Mouse (Mus musculus) midbrain, embryonic 12.5 days (tissue): ENCODE data around the gene Negr1. TPM values are rescaled to one million over a fixed set of nuclear protein-coding genes. Genes with fewer than 3 reads are reported as not detected.
"Not testable (repeated sequence)": the region's sequence is repeated elsewhere in the genome, so short reads cannot be mapped to it uniquely, and the experiment has no call there.

ENCODE experiments used
- ATAC-seq: fragments of 200-750 bp; cut with Nextera tagmentation; 2 replicates; pipeline ENCODE4 v1.8.0; 2017; ENCODE audit warnings: low read depth, moderate TSS enrichment, moderate library complexity; ENCODE audit not compliant: low FRiP score
- H3K27ac ChIP-seq: fragments of 300-500 bp; sonication (generic); replicated peaks from 2 replicates; pipeline ENCODE4 v1.5.1; 2016; ENCODE audit warnings: mild to moderate bottlenecking
- H3K27me3 ChIP-seq: fragments of 300-500 bp; sonication (generic); 2 replicates; pipeline ENCODE4 v1.6.1; 2016; ENCODE audit warnings: mild to moderate bottlenecking
- H3K36me3 ChIP-seq: fragments of 300-500 bp; sonication (generic); 2 replicates; pipeline ENCODE4 v1.6.1; 2016
- H3K4me1 ChIP-seq: fragments of 300-500 bp; sonication (generic); 2 replicates; pipeline ENCODE4 v1.6.1; 2016
- H3K4me2 ChIP-seq: fragments of 300-500 bp; sonication (generic); replicated peaks from 2 replicates; pipeline ENCODE4 v1.6.1; 2016; ENCODE audit warnings: mild to moderate bottlenecking, moderate library complexity
- H3K4me3 ChIP-seq: fragments of 300-500 bp; sonication (generic); 2 replicates; pipeline ENCODE4 v1.5.1; 2016; ENCODE audit warnings: mild to moderate bottlenecking
- H3K9ac ChIP-seq: fragments of 300-500 bp; sonication (generic); replicated peaks from 2 replicates; pipeline ENCODE4 v1.6.1; 2016; ENCODE audit warnings: mild to moderate bottlenecking, moderate library complexity
- H3K9me3 ChIP-seq: fragments of 300-500 bp; sonication (generic); 2 replicates; pipeline ENCODE4 v1.6.1; 2016; ENCODE audit warnings: mild to moderate bottlenecking
- WGBS: fragments of 180-500 bp; shearing (Covaris S2); methylation state at CpG from one replicate; pipeline ENCODE4 v1.1.7; 2016; 5-methylcytosine and 5-hydroxymethylcytosine counted together
- polyA plus RNA-seq: library from polyadenylated mRNA; unstranded; fragments of >200 nt; fragmentation: Nextera tagmentation; extraction: Ambion mirVana; gene quantifications from 2 replicates; pipeline ENCODE4 v1.2.1, GENCODE M21; 2016

The Negr1 gene
- polyA plus RNA-seq, 1 experiment from 2014 or later: 12.8 TPM

DNA sequence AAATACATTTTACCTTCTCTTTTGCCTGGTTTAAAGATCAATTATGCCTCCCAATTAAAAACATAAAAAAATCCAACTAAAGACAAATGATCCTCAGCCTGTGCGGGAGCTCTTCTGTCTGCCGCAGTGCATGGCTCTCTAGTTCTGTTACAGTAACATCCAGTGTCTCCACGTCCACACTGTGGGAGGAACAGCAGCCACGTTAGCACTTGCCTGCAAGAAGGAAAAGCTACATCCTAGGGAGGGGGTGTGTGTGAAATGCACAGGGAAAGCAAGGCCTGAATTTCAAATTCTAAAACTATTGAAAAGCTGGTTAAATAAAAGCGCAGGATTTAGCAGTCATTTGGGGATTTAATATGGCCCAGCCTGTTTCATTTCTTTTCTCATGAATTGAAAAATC is 479.0 kb downstream of the Negr1 start:
- Histone ChIP-seq H3K36me3 (no peaks in the 10 kb centered on the region), H3K4me1 (0 out of 2 replicates have a peak, but pooled peaks cover 5% of the 10 kb centered on the region), H3K9me3 (no peaks in the 10 kb centered on the region), H3K4me3 (no peak overlapping the region), H3K27ac (no peak overlapping the region), H3K27me3 (no peaks in the 10 kb centered on the region), H3K4me2 (no peak overlapping the region), H3K9ac (no peak overlapping the region)
- 47% methylated on average over 5 of the region's 5 CpGs for WGBS
- ATAC-seq: no peak

DNA sequence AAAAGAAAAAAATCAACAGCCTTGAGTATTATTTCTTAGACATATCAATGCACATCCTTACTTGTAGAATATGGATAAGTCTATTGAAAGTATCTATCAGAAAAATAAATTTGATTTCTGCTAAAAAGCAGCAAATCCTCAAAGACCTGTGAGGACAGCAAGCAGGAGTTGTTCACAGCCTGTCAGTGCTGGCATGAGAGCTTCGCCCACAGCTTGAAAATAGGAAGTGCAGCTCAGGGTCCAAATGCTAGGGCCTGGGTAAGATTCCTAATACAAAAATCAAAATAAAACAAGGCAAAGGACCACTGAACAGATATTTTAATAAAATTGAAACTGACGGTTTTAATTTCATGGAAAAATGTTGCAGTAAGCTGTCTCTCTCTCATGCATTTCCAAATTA is 483.0 kb downstream of the Negr1 start:
- 0 out of 2 replicates have a peak, but pooled peaks cover 5% of the 10 kb centered on the region for H3K4me1 ChIP-seq
- no peak overlapping the region for H3K27ac ChIP-seq
- no peaks in the 10 kb centered on the region for H3K9me3 ChIP-seq
- H3K36me3 ChIP-seq: no peaks in the 10 kb centered on the region
- ATAC-seq: no peak
- H3K9ac ChIP-seq: no peak overlapping the region
- no peaks in the 10 kb centered on the region for H3K27me3 ChIP-seq
- WGBS: 98% methylated on average over 2 of the region's 2 CpGs
- no peak overlapping the region for H3K4me3 ChIP-seq
- H3K4me2 ChIP-seq: no peak overlapping the region

DNA sequence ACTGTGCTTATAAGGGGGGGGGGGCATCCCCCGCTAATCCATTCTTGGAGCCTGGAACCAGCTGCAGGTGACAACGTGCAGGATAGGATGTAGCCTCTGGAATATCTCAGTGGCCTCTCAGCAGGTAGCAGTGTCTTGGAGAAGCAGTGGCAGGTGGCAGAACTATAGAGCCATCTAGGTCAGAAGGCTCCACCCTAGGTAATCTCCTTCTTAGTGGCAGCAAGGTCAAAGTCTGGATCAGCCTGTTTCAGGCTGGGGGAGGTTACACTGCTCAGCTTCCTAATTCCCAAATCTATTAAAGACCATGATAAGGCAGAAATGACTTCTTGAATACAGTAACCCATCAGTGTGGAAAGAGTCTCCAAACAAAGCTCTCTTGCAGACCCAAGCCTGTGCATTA is 502.8 kb downstream of the Negr1 start:
- not testable (repeated sequence) for ATAC-seq, H3K4me2 ChIP-seq, H3K4me1 ChIP-seq, H3K27ac ChIP-seq, H3K9me3 ChIP-seq, H3K36me3 ChIP-seq, H3K4me3 ChIP-seq, H3K27me3 ChIP-seq, H3K9ac ChIP-seq
- WGBS: 65% methylated on average over 2 of the region's 2 CpGs

DNA sequence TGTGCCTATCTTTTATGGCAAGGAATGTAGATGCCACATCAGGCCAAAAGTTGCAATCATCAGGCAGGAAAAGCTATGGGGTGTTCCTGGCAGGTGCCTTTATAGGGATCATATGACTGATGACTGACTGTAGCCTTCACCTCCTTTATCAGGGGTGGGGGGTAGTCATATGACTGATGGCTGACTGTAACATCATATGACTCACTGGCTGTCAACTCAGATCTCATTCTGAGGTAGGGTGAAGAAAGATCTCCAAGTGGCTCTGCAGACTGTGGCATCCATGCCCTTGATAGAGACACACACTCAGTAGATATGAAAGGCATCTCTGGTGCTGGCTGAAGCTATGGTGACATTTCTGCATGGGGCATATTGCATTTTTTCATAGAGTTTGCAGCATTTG is 504.7 kb downstream of the Negr1 start:
- H3K36me3 ChIP-seq: no peaks in the 10 kb centered on the region
- H3K4me3 ChIP-seq: no peak overlapping the region
- no peak overlapping the region for H3K4me2 ChIP-seq
- ATAC-seq: no peak
- H3K4me1 ChIP-seq: no peaks in the 10 kb centered on the region
- no peaks in the 10 kb centered on the region for H3K27me3 ChIP-seq
- no peak overlapping the region for H3K9ac ChIP-seq
- no peak overlapping the region for H3K27ac ChIP-seq
- H3K9me3 ChIP-seq: no peaks in the 10 kb centered on the region

DNA sequence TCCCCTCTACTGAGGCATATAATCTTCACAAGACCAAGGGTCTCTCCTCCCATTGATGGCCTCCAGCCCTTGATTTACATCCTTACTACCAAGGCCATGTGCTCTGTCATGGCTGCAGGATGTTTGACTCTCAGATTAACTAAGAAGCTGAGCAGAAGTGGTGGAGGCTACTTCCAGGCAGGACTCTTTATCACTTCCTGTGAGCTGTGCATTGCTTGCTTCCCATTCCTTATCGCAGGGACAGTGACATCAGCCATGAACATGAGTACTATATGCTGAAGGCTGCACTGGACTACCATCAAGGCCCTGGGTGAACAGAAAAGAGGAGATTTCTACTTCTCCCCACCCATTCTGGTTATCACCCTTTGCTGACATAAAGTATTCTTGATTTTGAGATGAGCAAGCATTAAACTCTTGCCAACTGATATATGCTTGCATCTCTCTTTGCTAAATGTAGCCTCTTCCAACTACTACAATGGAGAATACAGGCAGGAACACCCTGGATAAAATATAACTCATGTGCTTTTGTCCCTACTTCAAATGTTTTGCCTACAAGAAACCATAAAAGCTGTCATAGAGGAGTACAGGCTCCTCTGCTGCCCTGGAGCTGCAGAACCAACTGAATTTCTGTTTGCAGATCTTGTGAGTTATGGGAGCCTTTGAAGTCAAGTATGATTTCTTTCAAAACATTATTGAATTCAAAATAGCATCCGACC is 517.8 kb downstream of the Negr1 start:
- no peak overlapping the region for H3K4me3 ChIP-seq
- H3K27me3 ChIP-seq: no peaks in the 10 kb centered on the region
- H3K4me2 ChIP-seq: no peak overlapping the region
- WGBS: 80% methylated on average over 2 of the region's 2 CpGs
- ATAC-seq: no peak
- H3K9ac ChIP-seq: no peak overlapping the region
- no peaks in the 10 kb centered on the region for H3K9me3 ChIP-seq
- no peaks in the 10 kb centered on the region for H3K4me1 ChIP-seq
- no peak overlapping the region for H3K27ac ChIP-seq
- H3K36me3 ChIP-seq: no peaks in the 10 kb centered on the region

GRCm38 (mm10) chr3:157079966-157080306 is 518.3 kb downstream of the Negr1 start:
- no peaks in the 10 kb centered on the region for H3K27me3 ChIP-seq
- WGBS: 73% methylated on average over 1 of the region's 1 CpGs

DNA sequence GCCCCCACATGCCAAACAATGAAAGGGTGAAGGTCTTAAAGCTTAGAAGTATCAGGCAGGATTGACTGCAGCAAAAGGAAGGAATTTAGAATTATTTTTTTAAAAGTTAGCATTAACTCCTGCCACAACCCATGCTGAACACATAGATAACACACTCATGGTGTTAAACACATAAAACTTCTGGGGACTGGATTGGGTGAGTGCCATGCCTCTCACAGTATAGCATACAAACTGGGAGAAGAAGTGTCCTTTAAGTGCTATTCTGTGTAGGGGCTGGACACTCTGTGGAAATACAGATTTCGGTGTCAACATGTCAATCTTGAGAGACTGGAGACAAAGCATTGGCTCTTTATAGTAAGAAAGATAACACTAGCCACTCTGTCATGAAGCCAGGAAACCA is 519.0 kb downstream of the Negr1 start:
- Histone ChIP-seq H3K9ac (no peak overlapping the region), H3K27me3 (no peaks in the 10 kb centered on the region), H3K36me3 (no peaks in the 10 kb centered on the region), H3K27ac (no peak overlapping the region), H3K4me1 (no peaks in the 10 kb centered on the region), H3K4me2 (no peak overlapping the region), H3K4me3 (no peak overlapping the region), H3K9me3 (no peaks in the 10 kb centered on the region)
- ATAC-seq: no peak
- WGBS: 84% methylated on average over 1 of the region's 1 CpGs

More at GRCm38 (mm10) chr3:157079966-157080306, 518.3 kb downstream of the Negr1 start:
- Histone ChIP-seq H3K4me2 (no peak overlapping the region), H3K9me3 (no peaks in the 10 kb centered on the region), H3K36me3 (no peaks in the 10 kb centered on the region), H3K4me3 (no peak overlapping the region), H3K9ac (no peak overlapping the region), H3K27ac (no peak overlapping the region), H3K4me1 (no peaks in the 10 kb centered on the region)
- no peak for ATAC-seq

DNA sequence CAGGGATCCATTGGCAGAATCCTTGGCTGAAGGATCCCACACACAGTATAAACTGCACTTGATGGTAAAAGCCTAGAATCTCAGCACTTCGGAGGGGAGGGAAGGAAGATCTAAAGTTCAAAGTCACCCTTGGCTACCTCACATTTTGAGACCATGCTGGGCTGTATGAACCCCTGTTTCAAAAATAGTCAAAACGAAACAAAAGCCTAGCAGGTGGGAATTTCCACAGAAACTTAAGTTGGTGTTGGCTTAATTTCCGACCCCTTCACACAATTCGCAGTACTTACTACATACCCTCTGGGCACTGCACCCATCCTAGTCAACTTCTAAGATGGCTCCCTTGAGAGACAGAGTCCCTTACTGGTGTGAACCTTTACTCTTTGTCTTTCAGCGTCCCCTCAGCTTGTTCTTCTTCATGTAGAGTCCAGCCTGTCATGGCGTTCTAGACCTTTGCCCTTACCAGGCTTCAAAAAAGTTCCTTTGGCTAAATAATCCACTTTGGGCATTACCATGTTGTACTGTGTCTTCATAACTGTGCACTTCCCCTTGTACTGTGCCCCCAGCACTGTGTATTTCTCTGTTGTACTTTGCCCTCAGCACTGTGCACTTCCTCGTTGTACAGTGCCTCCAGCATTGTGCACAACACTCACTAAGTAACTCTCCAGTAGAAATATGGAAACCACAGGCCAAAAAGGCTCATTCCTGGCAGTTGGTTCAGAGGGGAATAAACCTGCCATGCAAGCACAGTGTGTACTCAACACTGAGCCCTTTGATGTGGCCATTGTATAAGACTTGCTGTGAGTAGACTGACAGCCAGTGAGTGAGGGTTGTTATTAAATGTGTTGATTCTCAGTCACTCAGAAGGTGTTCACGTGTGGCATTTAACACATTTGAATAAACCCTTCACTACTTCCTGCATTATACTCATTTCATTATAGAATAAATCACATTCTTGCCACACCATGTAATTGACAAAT is 521.5 kb downstream of the Negr1 start:
- Histone ChIP-seq H3K4me2 (no peak overlapping the region), H3K9me3 (no peaks in the 10 kb centered on the region), H3K4me1 (no peaks in the 10 kb centered on the region), H3K27ac (no peak overlapping the region), H3K9ac (no peak overlapping the region), H3K27me3 (no peaks in the 10 kb centered on the region), H3K4me3 (no peak overlapping the region), H3K36me3 (no peaks in the 10 kb centered on the region)
- whole genome bisulfite sequencing: 83% methylated on average over 8 of the region's 8 CpGs
- ATAC-seq: no peak

- Histone ChIP-seq H3K36me3 (no peaks in the 10 kb centered on the region), H3K9ac (no peak overlapping the region), H3K4me2 (no peak overlapping the region), H3K4me1 (no peaks in the 10 kb centered on the region), H3K4me3 (no peak overlapping the region), H3K9me3 (no peaks in the 10 kb centered on the region), H3K27me3 (no peaks in the 10 kb centered on the region), H3K27ac (no peak overlapping the region)
- no peak for ATAC-seq
- 67% methylated on average over 1 of the region's 1 CpGs for WGBS
These were observed 523.6 kb downstream of the Negr1 start for GRCm38 (mm10) chr3:157085180-157085579.

DNA sequence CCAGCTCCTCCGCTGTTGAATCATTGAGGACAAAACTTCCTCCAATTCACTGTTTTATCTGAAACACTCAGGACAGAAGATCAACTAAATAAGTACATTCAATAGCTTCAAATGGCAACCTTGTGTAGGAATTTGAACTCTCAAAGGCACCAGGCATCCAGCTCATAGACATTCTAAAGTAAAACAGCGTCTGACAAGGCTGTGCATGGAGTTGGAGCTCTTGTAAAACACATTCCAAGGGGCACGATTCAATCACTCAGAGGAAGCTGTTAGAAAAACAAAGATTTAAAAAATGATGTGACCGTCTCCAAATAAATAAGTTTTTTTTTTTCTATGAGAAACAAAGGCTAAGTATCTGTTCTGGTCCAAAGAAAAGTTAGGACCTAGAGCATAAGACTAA is 528.5 kb downstream of the Negr1 start:
- ATAC-seq: no peak
- Histone ChIP-seq H3K9ac (no peak overlapping the region), H3K36me3 (no peaks in the 10 kb centered on the region), H3K27ac (no peak overlapping the region), H3K4me2 (no peak overlapping the region), H3K27me3 (no peaks in the 10 kb centered on the region), H3K9me3 (no peaks in the 10 kb centered on the region), H3K4me3 (no peak overlapping the region), H3K4me1 (no peaks in the 10 kb centered on the region)
- 75% methylated on average over 4 of the region's 4 CpGs for WGBS

GRCm38 (mm10) chr3:157096284-157096683 is 534.7 kb downstream of the Negr1 start:
- no peak for ATAC-seq
- no peaks in the 10 kb centered on the region for H3K36me3 ChIP-seq
- 98% methylated on average over 1 of the region's 1 CpGs for WGBS
- H3K4me1 ChIP-seq: no peaks in the 10 kb centered on the region
- H3K9ac ChIP-seq: no peak overlapping the region
- no peak overlapping the region for H3K27ac ChIP-seq
- no peak overlapping the region for H3K4me2 ChIP-seq
- no peaks in the 10 kb centered on the region for H3K9me3 ChIP-seq
- no peak overlapping the region for H3K4me3 ChIP-seq
- no peaks in the 10 kb centered on the region for H3K27me3 ChIP-seq

- no peak overlapping the region for H3K4me3 ChIP-seq
- H3K27me3 ChIP-seq: no peaks in the 10 kb centered on the region
- no peak for ATAC-seq
- no peaks in the 10 kb centered on the region for H3K36me3 ChIP-seq
- H3K4me2 ChIP-seq: no peak overlapping the region
- no peaks in the 10 kb centered on the region for H3K4me1 ChIP-seq
- no peak overlapping the region for H3K9ac ChIP-seq
- H3K27ac ChIP-seq: no peak overlapping the region
- H3K9me3 ChIP-seq: no peaks in the 10 kb centered on the region
These were observed 535.9 kb downstream of the Negr1 start for GRCm38 (mm10) chr3:157097514-157097913.
